Comparison of ENCODE assay signal across 9 mouse cellular contexts in genomic region chr9:23222841-23223548, GRCm38 (mm10). TPM values are rescaled to one million over a fixed set of nuclear protein-coding genes. Genes with fewer than 3 reads are reported as not detected.
DNase-seq lines count a peak whose midpoint lies in the region; ATAC-seq lines count a peak whose summit lies in the region.
"Had no signal": no experiment of that assay in that cellular context is flagged by ENCODE, and none has a peak within 500 bp of the region (broad histone marks: within the 10 kb centered on the region; RNA-seq: fewer than 3 reads in every experiment).

Gene Bmper (plus strand): TSS chr9:23223076.

- DNase-seq in kidney, adult 11 months: peak; percentile 5
- no peak for DNase-seq in kidney, adult 9 months
- DNase-seq in cerebellum, postnatal 14 days: peak; percentile 31 to 47
- DNase-seq in frontal cortex, postnatal 36 days (ENCODE audit: low spot score in 2 of 2): peak; percentile 44 to 49
- peak; percentile 47 to 72 for DNase-seq in left cerebral cortex, postnatal 36 days (ENCODE audit: low spot score in 2 of 2)
- peak; percentile 66 for DNase-seq in mesoderm, embryonic 11.5 days (ENCODE audit: low read depth, low spot score)

- H3K27me3 ChIP-seq in hindbrain, embryonic 13.5 days: peaks cover 58% of the 10 kb centered on the region
- H3K27me3 ChIP-seq in stomach, embryonic 14.5 days (ENCODE audit: control insufficient read depth, insufficient read depth, low read length): peaks cover 13% of the 10 kb centered on the region; the same call in 1 of the 2 replicates

- WGBS in hindbrain, embryonic 13.5 days: under 1% methylated on average over 65 of the region's 86 CpGs
- WGBS in stomach, embryonic 14.5 days: under 1% methylated on average over 85 of the region's 86 CpGs

- peak within 1 kb of the TSS; percentile 98 for H3K4me2 ChIP-seq in hindbrain, embryonic 13.5 days
- H3K4me2 ChIP-seq in stomach, embryonic 14.5 days (replicated peaks; ENCODE audit: low read depth, low read length): peak within 1 kb of the TSS; percentile 96

- ATAC-seq in hindbrain, embryonic 13.5 days (ENCODE audit: low FRiP score): peak; percentile 87
- ATAC-seq in stomach, embryonic 14.5 days (ENCODE audit: insufficient number of reproducible peaks, insufficient read depth, low FRiP score, low read depth): peak; percentile 87

- no peaks in the 10 kb centered on the region for H3K36me3 ChIP-seq in hindbrain, embryonic 13.5 days
- no peaks in the 10 kb centered on the region for H3K36me3 ChIP-seq in stomach, embryonic 14.5 days (ENCODE audit: control insufficient read depth, insufficient read depth, low read length)

- H3K4me3 ChIP-seq in hindbrain, embryonic 13.5 days: peak within 1 kb of the TSS; percentile 75
- peak within 1 kb of the TSS; percentile 65 for H3K4me3 ChIP-seq in stomach, embryonic 14.5 days (ENCODE audit: low read depth, low read length)

- peaks cover 17% of the 10 kb centered on the region for H3K4me1 ChIP-seq in hindbrain, embryonic 13.5 days (replicated peaks)
- no peaks in the 10 kb centered on the region for H3K4me1 ChIP-seq in stomach, embryonic 14.5 days (ENCODE audit: control insufficient read depth, insufficient read depth, low read length)

- H3K9ac ChIP-seq in hindbrain, embryonic 13.5 days: peak within 1 kb of the TSS; percentile 86
- peak within 1 kb of the TSS; percentile 57 for H3K9ac ChIP-seq in stomach, embryonic 14.5 days (replicated peaks; ENCODE audit: low read depth, low read length)

- intact Hi-C loops in left cerebral cortex, postnatal 36 days (cut with DNase I): no loop called here

- H3K9me3 ChIP-seq in hindbrain, embryonic 13.5 days: no peaks in the 10 kb centered on the region
- H3K9me3 ChIP-seq in stomach, embryonic 14.5 days (ENCODE audit: control insufficient read depth, low read depth, low read length): no peaks in the 10 kb centered on the region

- peak within 1 kb of the TSS; percentile 87 for H3K27ac ChIP-seq in hindbrain, embryonic 13.5 days
- peak within 1 kb of the TSS; percentile 66; the same call in 1 of the 2 replicates for H3K27ac ChIP-seq in stomach, embryonic 14.5 days (ENCODE audit: low read length)
- H3K27ac ChIP-seq: macrophage had no signal

RNA-seq across cellular contexts. Expression of gene Bmper, which starts in this region (rescaled TPM):
- 5.8 and 6.0 TPM in 2 replicates for polyA plus RNA-seq in hindbrain, embryonic 13.5 days (2015; fragmentation: Nextera tagmentation; extraction: Ambion mirVana)
- total RNA-seq in left cerebral cortex, postnatal 36 days (2021): 1 to 10 TPM; 6.4 to 9.8 TPM
- 6.9 and 7.2 TPM in 2 replicates for polyA plus RNA-seq in stomach, embryonic 14.5 days (2014; fragmentation: Nextera tagmentation; extraction: Ambion mirVana)
- polyA plus RNA-seq: macrophage had no signal
